Mouse (Mus musculus) liver, embryonic 11.5 days (tissue): ENCODE measurements at regions not wholly inside any gene's neighbourhood (a gene's known extent, or its start where the extent isn't known, plus 50 kb on each side); places are given as distances from the start of the nearest gene placed in this dataset.

ENCODE experiments used
- ATAC-seq: fragments of 200-750 bp; cut with Nextera tagmentation; replicated peaks from 2 replicates; pipeline ENCODE4 v1.8.0; 2017; ENCODE audit warnings: moderate number of reproducible peaks, mild to moderate bottlenecking, moderate TSS enrichment, moderate library complexity; ENCODE audit not compliant: low FRiP score
- DNase-seq: peaks from one replicate; pipeline ENCODE4 v3.0.0-alpha.2; 2017; ENCODE audit warnings: low spot score
- H3K27ac ChIP-seq: fragments of 300-500 bp; sonication (generic); 2 replicates; pipeline ENCODE4 v1.5.1; 2014; ENCODE audit warnings: mild to moderate bottlenecking, low read depth, low read length, control low read depth
- H3K27me3 ChIP-seq: fragments of 300-500 bp; sonication (generic); replicated peaks from 2 replicates; pipeline ENCODE4 v1.6.1; 2014; ENCODE audit warnings: low read length, mixed read lengths; ENCODE audit not compliant: control insufficient read depth, insufficient read depth
- H3K36me3 ChIP-seq: fragments of 300-500 bp; sonication (generic); 2 replicates; pipeline ENCODE4 v1.6.1; 2014; ENCODE audit warnings: mild to moderate bottlenecking, low read length, moderate library complexity, mixed read lengths; ENCODE audit not compliant: control insufficient read depth, insufficient read depth
- H3K4me1 ChIP-seq: fragments of 300-500 bp; sonication (generic); replicated peaks from 2 replicates; pipeline ENCODE4 v1.6.1; 2014; ENCODE audit warnings: low read length, mixed read lengths; ENCODE audit not compliant: control insufficient read depth, insufficient read depth
- H3K4me2 ChIP-seq: fragments of 300-500 bp; sonication (generic); 2 replicates; pipeline ENCODE4 v1.6.1; 2014; ENCODE audit warnings: mild to moderate bottlenecking, control low read depth, moderate library complexity
- H3K4me3 ChIP-seq: fragments of 300-500 bp; sonication (generic); 2 replicates; pipeline ENCODE4 v1.5.1; 2014; ENCODE audit warnings: low read depth, low read length, control low read depth
- H3K9ac ChIP-seq: fragments of 300-500 bp; sonication (generic); 2 replicates; pipeline ENCODE4 v1.6.1; 2014; ENCODE audit warnings: low read depth, low read length, control low read depth
- H3K9me3 ChIP-seq: fragments of 300-500 bp; sonication (generic); 2 replicates; pipeline ENCODE4 v1.6.1; 2016; ENCODE audit warnings: low read length, inconsistent platforms, mixed read lengths; ENCODE audit not compliant: control insufficient read depth
- WGBS: fragments of 180-500 bp; shearing (Covaris S2); extraction: QIAGEN DNeasy Blood & Tissue Kit; methylation state at CpG from one replicate; pipeline ENCODE4 v1.1.7; 2014; 5-methylcytosine and 5-hydroxymethylcytosine counted together

- ATAC-seq (no peak), DNase-seq (no peak)
- peaks cover 2% of the 10 kb centered on the region; the same call in 1 of the 2 replicates for H3K27me3 ChIP-seq
- no peak overlapping the region for H3K9ac ChIP-seq
- no peak overlapping the region; the same call in 1 of the 2 replicates for H3K27ac ChIP-seq
- no peaks in the 10 kb centered on the region for H3K9me3 ChIP-seq
- no peaks in the 10 kb centered on the region for H3K36me3 ChIP-seq
- peak overlapping the region; percentile 54 for H3K4me2 ChIP-seq
- peaks cover 11% of the 10 kb centered on the region for H3K4me1 ChIP-seq
- no peak overlapping the region for H3K4me3 ChIP-seq
- 37% methylated on average over 16 of the region's 16 CpGs for WGBS
Observed at GRCm38 (mm10) chr8:10898562-10899527, 109.4 kb downstream of the Irs2 start.

- Histone ChIP-seq H3K4me3 (no peak overlapping the region), H3K9ac (no peak overlapping the region), H3K4me2 (no peak overlapping the region), H3K9me3 (no peaks in the 10 kb centered on the region), H3K4me1 (peaks cover 15% of the 10 kb centered on the region), H3K27me3 (peaks cover 2% of the 10 kb centered on the region; the same call in 1 of the 2 replicates), H3K36me3 (no peaks in the 10 kb centered on the region), H3K27ac (no peak overlapping the region)
- no peak for ATAC-seq
- DNase-seq, result no peak
- 80% methylated on average over 7 of the region's 7 CpGs for WGBS
Observed at GRCm38 (mm10) chr8:10897573-10897972, 110.7 kb downstream of the Irs2 start.

GRCm38 (mm10) chr8:10895178-10895577 lies 113.1 kb downstream of the Irs2 start:
- H3K4me2 ChIP-seq, result no peak overlapping the region
- no peaks in the 10 kb centered on the region for H3K36me3 ChIP-seq
- H3K4me3 ChIP-seq, result no peak overlapping the region
- DNase-seq (no peak), ATAC-seq (no peak)
- H3K9me3 ChIP-seq, result no peaks in the 10 kb centered on the region
- H3K4me1 ChIP-seq, result peaks cover 15% of the 10 kb centered on the region
- peaks cover 2% of the 10 kb centered on the region; the same call in 1 of the 2 replicates for H3K27me3 ChIP-seq
- H3K27ac ChIP-seq, result no peak overlapping the region
- no peak overlapping the region for H3K9ac ChIP-seq
- WGBS, result 79% methylated on average over 2 of the region's 2 CpGs

GRCm38 (mm10) chr8:10894306-10894705 lies 114.0 kb downstream of the Irs2 start:
- H3K27ac ChIP-seq, result no peak overlapping the region
- no peak overlapping the region for H3K4me2 ChIP-seq
- H3K9ac ChIP-seq, result no peak overlapping the region
- no peak overlapping the region for H3K4me3 ChIP-seq
- H3K9me3 ChIP-seq, result no peaks in the 10 kb centered on the region
- ATAC-seq (no peak), DNase-seq (no peak)
- no peaks in the 10 kb centered on the region for H3K36me3 ChIP-seq
- peaks cover 8% of the 10 kb centered on the region; the same call in 1 of the 2 replicates for H3K4me1 ChIP-seq
- no peaks in the 10 kb centered on the region; the same call in 1 of the 2 replicates for H3K27me3 ChIP-seq
- WGBS, result 70% methylated on average over 5 of the region's 5 CpGs

- DNase-seq, result no peak
- H3K4me2 ChIP-seq, result no peak overlapping the region
- no peaks in the 10 kb centered on the region; the same call in 1 of the 2 replicates for H3K27me3 ChIP-seq
- no peak for ATAC-seq
- H3K27ac ChIP-seq, result no peak overlapping the region
- peaks cover 5% of the 10 kb centered on the region; the same call in 1 of the 2 replicates for H3K4me1 ChIP-seq
- no peaks in the 10 kb centered on the region for H3K36me3 ChIP-seq
- WGBS, result 40% methylated on average over 5 of the region's 5 CpGs
- H3K9ac ChIP-seq, result no peak overlapping the region
- H3K4me3 ChIP-seq, result no peak overlapping the region
- H3K9me3 ChIP-seq, result no peaks in the 10 kb centered on the region
Observed at GRCm38 (mm10) chr8:10893709-10894108, 114.5 kb downstream of the Irs2 start.

GRCm38 (mm10) chr8:10891906-10892305 lies 116.4 kb downstream of the Irs2 start:
- Histone ChIP-seq H3K4me3 (no peak overlapping the region), H3K36me3 (no peaks in the 10 kb centered on the region), H3K27me3 (no peaks in the 10 kb centered on the region; the same call in 1 of the 2 replicates), H3K4me2 (no peak overlapping the region), H3K27ac (no peak overlapping the region), H3K9me3 (no peaks in the 10 kb centered on the region), H3K4me1 (peaks cover 5% of the 10 kb centered on the region; the same call in 1 of the 2 replicates), H3K9ac (no peak overlapping the region)
- no peak for ATAC-seq
- 87% methylated on average over 2 of the region's 2 CpGs for WGBS
- DNase-seq, result no peak

- no peak overlapping the region for H3K4me2 ChIP-seq
- H3K9me3 ChIP-seq, result no peaks in the 10 kb centered on the region
- no peak overlapping the region for H3K27ac ChIP-seq
- no peak overlapping the region for H3K9ac ChIP-seq
- ATAC-seq (no peak), DNase-seq (no peak)
- 79% methylated on average over 5 of the region's 5 CpGs for WGBS
- H3K36me3 ChIP-seq, result no peaks in the 10 kb centered on the region
- H3K27me3 ChIP-seq, result no peaks in the 10 kb centered on the region; the same call in 1 of the 2 replicates
- H3K4me1 ChIP-seq, result peaks cover 5% of the 10 kb centered on the region; the same call in 1 of the 2 replicates
- no peak overlapping the region for H3K4me3 ChIP-seq
Observed at GRCm38 (mm10) chr8:10891440-10891839, 116.8 kb downstream of the Irs2 start.

- ATAC-seq, result no peak
- no peaks in the 10 kb centered on the region for H3K36me3 ChIP-seq
- no peak overlapping the region for H3K9ac ChIP-seq
- no peak overlapping the region for H3K27ac ChIP-seq
- no peaks in the 10 kb centered on the region for H3K27me3 ChIP-seq
- no peaks in the 10 kb centered on the region for H3K9me3 ChIP-seq
- no peak for DNase-seq
- H3K4me1 ChIP-seq, result no peaks in the 10 kb centered on the region
- H3K4me3 ChIP-seq, result no peak overlapping the region
- 83% methylated on average over 3 of the region's 3 CpGs for WGBS
- H3K4me2 ChIP-seq, result no peak overlapping the region
Observed at GRCm38 (mm10) chr8:10885452-10885851, 122.8 kb downstream of the Irs2 start.
